Mouse (Mus musculus) embryonic facial prominence, embryonic 14.5 days (tissue): Measurements from ENCODE around the gene Fam71e1. TPM values are rescaled to one million over a fixed set of nuclear protein-coding genes. Genes with fewer than 3 reads are reported as not detected.

Experiments used
- ATAC-seq: fragments of 200-750 bp; cut with Nextera tagmentation; 2 replicates; pipeline ENCODE4 v1.8.0; 2017; ENCODE audit warnings: low read depth, moderate number of reproducible peaks, moderate TSS enrichment
- DNase-seq: peaks from one replicate; pipeline ENCODE4 v3.0.0-alpha.2; 2015; ENCODE audit warnings: low spot score
- H3K27ac ChIP-seq: fragments of 300-500 bp; sonication (generic); replicated peaks from 2 replicates; pipeline ENCODE4 v1.5.1; 2014; ENCODE audit warnings: low read depth, mild to moderate bottlenecking, low read length, moderate library complexity
- H3K27me3 ChIP-seq: fragments of 300-500 bp; sonication (generic); replicated peaks from 2 replicates; pipeline ENCODE4 v1.6.1; 2014; ENCODE audit warnings: low read length; ENCODE audit not compliant: control insufficient read depth, insufficient read depth
- H3K36me3 ChIP-seq: fragments of 300-500 bp; sonication (generic); 2 replicates; pipeline ENCODE4 v1.6.1; 2014; ENCODE audit warnings: low read length, mixed read lengths; ENCODE audit not compliant: control insufficient read depth, insufficient read depth
- H3K4me1 ChIP-seq: fragments of 300-500 bp; sonication (generic); 2 replicates; pipeline ENCODE4 v1.6.1; 2014; ENCODE audit warnings: antibody characterized with exemption, low read length; ENCODE audit not compliant: control insufficient read depth, insufficient read depth
- H3K4me2 ChIP-seq: fragments of 300-500 bp; sonication (generic); 2 replicates; pipeline ENCODE4 v1.6.1; 2014; ENCODE audit warnings: low read depth, mild to moderate bottlenecking, low read length, moderate library complexity, mixed read lengths
- H3K4me3 ChIP-seq: fragments of 300-500 bp; sonication (generic); 2 replicates; pipeline ENCODE4 v1.5.1; 2014; ENCODE audit warnings: low read depth, mild to moderate bottlenecking, low read length
- H3K9ac ChIP-seq: fragments of 300-500 bp; sonication (generic); 2 replicates; pipeline ENCODE4 v1.6.1; 2014; ENCODE audit warnings: low read depth, mild to moderate bottlenecking, low read length, moderate library complexity, mixed read lengths
- H3K9me3 ChIP-seq: fragments of 300-500 bp; sonication (generic); 2 replicates; pipeline ENCODE4 v1.6.1; 2016; ENCODE audit warnings: low read length; ENCODE audit not compliant: control insufficient read depth
- WGBS: fragments of 180-500 bp; shearing (Covaris S2); extraction: QIAGEN DNeasy Blood & Tissue Kit; methylation state at CpG from one replicate; pipeline ENCODE4 v1.1.7; 2014; 5-methylcytosine and 5-hydroxymethylcytosine counted together
- polyA plus RNA-seq: library from polyadenylated mRNA; unstranded; fragments of >200 nt; fragmentation: Nextera tagmentation; extraction: Ambion mirVana; gene quantifications from 2 replicates; pipeline ENCODE4 v1.2.1, GENCODE M21; 2014

The Fam71e1 gene
- polyA plus RNA-seq, 1 experiment from 2014 or later: 5.4 TPM

DNA sequence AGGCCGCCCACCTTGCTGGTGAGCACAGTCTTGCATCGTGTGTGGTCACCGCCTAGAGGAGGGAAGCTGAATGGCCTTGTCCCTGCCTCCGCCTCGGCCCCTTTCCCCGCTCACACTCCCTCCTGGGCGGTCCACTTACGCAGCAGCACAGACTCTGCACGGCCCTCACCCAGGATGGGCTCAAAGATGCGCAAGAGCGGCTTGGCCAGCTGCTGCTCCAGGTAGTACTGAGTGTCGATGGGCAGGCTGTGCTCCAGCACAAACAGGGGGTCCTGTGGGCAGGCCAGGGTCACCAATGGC lies 37.3 kb downstream of the Fam71e1 start:
- DNase-seq (no peak), ATAC-seq (no peak)
- Histone ChIP-seq H3K4me1 (no peaks in the 10 kb centered on the region), H3K36me3 (peaks cover 59% of the 10 kb centered on the region), H3K27ac (no peak overlapping the region), H3K9me3 (no peaks in the 10 kb centered on the region), H3K27me3 (peaks cover 3% of the 10 kb centered on the region; the same call in 1 of the 2 replicates), H3K4me2 (no peak overlapping the region), H3K9ac (no peak overlapping the region), H3K4me3 (no peak overlapping the region)
- WGBS: 82% methylated on average over 12 of the region's 12 CpGs

DNA sequence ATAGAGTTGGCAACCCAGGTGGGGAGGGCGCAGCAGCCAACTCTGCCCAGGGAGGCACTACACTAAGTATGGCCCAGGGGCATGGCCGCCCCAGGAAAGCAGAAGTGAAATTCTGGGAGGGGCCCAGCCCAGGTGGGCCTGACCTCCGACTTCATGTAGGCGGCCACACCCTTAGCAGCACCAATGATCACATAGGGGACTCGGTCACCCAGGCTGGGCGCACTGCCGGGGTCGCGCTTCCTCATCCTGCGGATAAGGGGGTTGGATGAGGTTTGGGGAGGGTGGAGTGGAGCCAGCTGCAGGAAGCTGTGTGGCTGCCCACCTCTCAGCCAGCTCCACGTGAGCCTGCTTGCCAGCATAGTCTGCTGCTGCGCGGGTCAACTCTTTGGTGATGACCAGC lies 37.9 kb downstream of the Fam71e1 start:
- ATAC-seq: no peak

DNA sequence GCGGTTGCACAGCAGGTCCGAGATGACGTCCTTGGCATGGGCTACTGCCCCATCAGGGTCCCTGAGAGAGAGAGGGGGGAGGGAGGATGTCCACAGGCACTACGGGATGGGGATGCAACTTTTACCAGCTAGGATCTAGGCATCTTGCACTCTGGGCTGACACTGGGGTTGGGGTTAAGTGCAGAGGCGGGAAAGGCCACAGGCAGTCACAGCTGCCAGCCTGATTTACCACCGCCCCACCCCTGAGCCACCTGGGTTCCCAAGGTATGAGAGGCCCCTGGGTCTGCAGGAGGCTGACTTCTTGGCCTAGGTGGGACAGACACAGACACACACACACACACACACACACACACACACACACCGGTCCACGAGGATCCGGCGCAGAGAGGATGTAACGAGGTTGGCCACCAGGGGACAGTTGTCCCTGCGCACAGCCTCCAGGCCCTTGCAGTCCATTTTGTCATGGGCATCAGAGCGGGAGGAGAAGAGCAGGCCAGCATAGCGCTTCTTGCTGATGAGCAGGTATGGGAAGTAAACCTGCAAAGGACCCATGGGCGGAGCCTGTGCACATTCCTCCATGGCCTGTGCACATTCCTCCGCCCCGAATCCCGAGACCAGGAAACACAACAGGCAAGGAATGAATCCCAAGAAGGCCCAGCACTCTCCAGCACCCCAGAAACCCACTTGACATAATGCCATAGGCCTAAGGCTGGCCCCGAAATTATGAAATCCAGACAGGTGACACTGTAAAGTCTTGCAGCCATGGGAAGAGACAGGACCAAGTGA lies 38.5 kb downstream of the Fam71e1 start:
- H3K4me1 ChIP-seq: no peaks in the 10 kb centered on the region
- H3K9ac ChIP-seq: no peak overlapping the region
- no peak overlapping the region for H3K4me2 ChIP-seq
- H3K4me3 ChIP-seq: no peak overlapping the region
- DNase-seq (no peak), ATAC-seq (no peak)
- H3K27ac ChIP-seq: no peak overlapping the region
- peaks cover 70% of the 10 kb centered on the region for H3K36me3 ChIP-seq
- no peaks in the 10 kb centered on the region for H3K27me3 ChIP-seq
- WGBS: 88% methylated on average over 18 of the region's 19 CpGs
- H3K9me3 ChIP-seq: no peaks in the 10 kb centered on the region

More for the DNA sequence above, 37.9 kb downstream of the Fam71e1 start:
- peaks cover 64% of the 10 kb centered on the region for H3K36me3 ChIP-seq
- no peaks in the 10 kb centered on the region for H3K4me1 ChIP-seq
- no peak for DNase-seq
- H3K9ac ChIP-seq: no peak overlapping the region
- H3K27me3 ChIP-seq: no peaks in the 10 kb centered on the region
- H3K27ac ChIP-seq: no peak overlapping the region
- whole genome bisulfite sequencing: 86% methylated on average over 13 of the region's 13 CpGs
- H3K9me3 ChIP-seq: no peaks in the 10 kb centered on the region
- no peak overlapping the region for H3K4me2 ChIP-seq
- no peak overlapping the region for H3K4me3 ChIP-seq

DNA sequence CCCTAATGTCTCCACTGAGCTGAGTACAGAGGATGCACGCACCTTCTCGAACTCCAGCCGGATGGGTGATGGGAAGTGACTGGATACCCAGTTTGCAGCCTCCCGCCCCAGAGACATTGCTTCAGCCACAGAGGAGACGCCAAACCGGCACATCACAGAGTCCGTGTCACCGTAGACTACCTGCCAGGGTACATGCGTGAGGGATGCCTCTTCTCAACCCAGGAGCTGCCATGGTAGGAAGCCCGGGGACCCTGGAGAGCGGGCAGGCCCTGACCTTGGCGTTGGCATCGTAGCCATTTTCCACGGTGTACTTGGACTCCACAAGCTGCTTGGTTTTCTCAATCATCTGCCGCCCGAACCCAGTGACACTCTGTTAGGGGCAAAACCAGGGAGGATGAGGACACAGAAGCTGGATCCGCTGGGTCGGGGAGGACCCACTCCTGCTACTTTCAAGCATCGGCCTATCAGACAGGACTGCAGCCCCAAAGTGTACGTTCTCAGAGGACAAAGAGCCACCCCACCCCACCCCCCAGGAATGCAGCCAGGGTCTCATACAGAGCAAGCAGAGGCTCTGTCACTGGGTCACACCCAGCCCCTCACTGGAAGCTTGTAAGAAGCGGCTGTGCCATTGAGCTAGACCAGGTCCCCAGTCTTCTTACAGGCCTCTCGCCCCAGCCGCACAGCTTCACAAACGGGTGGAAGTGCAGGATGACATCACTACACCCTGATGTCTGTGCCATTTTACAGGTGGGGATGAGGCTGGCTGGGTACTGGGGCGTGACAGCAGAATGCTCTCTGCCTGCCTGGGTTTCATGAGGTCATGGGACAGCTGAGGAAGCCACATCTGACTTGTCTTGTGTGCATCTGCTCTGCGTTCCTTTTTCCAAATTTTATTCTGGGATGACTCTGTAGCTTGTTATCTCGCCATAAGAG lies 39.5 kb downstream of the Fam71e1 start:
- WGBS: 91% methylated on average over 26 of the region's 27 CpGs
- H3K4me2 ChIP-seq: no peak overlapping the region
- no peak overlapping the region for H3K9ac ChIP-seq
- H3K4me3 ChIP-seq: no peak overlapping the region
- ATAC-seq: no peak
- H3K27me3 ChIP-seq: no peaks in the 10 kb centered on the region
- no peak for DNase-seq
- H3K27ac ChIP-seq: no peak overlapping the region
- no peaks in the 10 kb centered on the region for H3K4me1 ChIP-seq
- H3K36me3 ChIP-seq: peaks cover 81% of the 10 kb centered on the region
- H3K9me3 ChIP-seq: no peaks in the 10 kb centered on the region

DNA sequence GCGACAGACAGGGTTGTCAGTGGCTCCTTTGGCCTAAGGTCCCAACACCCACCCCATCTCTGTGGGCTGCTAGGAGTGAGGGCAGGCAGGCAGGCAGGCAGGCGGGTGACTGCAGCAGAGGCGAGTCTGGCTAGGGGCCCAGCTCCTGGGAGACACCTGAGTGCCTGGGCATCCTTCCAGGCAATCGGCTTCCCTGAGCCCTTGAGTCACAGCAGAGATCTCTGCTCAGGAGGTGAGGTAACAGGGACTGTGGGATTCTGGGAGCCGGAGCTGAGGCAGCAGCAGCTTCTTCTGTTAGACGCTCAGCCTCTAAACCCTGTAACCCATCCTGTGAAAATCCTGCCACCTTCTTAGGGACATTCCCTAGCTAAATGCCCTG lies 40.2 kb downstream of the Fam71e1 start:
- H3K9me3 ChIP-seq: no peaks in the 10 kb centered on the region
- H3K9ac ChIP-seq: 0 out of 2 replicates have a peak overlapping the region, but pooled peaks have one; percentile 6
- peaks cover 87% of the 10 kb centered on the region for H3K36me3 ChIP-seq
- no peak overlapping the region for H3K4me3 ChIP-seq
- H3K4me2 ChIP-seq: no peak overlapping the region
- no peak overlapping the region for H3K27ac ChIP-seq
- no peak for ATAC-seq
- no peaks in the 10 kb centered on the region for H3K27me3 ChIP-seq
- no peak for DNase-seq
- WGBS: 73% methylated on average over 6 of the region's 6 CpGs
- H3K4me1 ChIP-seq: no peaks in the 10 kb centered on the region

DNA sequence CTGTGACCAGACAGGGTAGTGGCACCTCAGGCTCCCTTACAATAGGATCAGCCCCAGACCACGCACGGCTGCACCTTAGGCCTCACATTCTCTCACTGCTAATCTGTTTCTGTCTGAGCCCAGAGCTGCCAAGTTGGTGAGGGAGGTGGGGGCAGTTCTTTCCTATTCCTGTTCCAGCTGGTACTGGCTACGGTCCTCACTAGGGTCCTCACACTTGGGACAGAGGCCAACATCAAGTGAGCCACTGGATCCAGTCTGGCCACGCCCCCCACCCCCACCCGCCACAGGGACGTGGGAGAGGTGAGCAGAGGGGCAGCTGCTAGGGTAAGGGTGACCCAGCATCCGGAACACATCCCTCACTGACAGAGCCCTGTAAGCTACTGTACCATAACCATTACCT lies 40.6 kb downstream of the Fam71e1 start:
- H3K4me3 ChIP-seq: no peak overlapping the region
- WGBS: 82% methylated on average over 7 of the region's 7 CpGs
- H3K9ac ChIP-seq: 0 out of 2 replicates have a peak overlapping the region, but pooled peaks have one; percentile 6
- ATAC-seq: no peak
- H3K4me1 ChIP-seq: no peaks in the 10 kb centered on the region
- DNase-seq: no peak
- H3K36me3 ChIP-seq: peaks cover 92% of the 10 kb centered on the region
- H3K4me2 ChIP-seq: no peak overlapping the region
- H3K27ac ChIP-seq: no peak overlapping the region
- H3K27me3 ChIP-seq: no peaks in the 10 kb centered on the region
- H3K9me3 ChIP-seq: no peaks in the 10 kb centered on the region

DNA sequence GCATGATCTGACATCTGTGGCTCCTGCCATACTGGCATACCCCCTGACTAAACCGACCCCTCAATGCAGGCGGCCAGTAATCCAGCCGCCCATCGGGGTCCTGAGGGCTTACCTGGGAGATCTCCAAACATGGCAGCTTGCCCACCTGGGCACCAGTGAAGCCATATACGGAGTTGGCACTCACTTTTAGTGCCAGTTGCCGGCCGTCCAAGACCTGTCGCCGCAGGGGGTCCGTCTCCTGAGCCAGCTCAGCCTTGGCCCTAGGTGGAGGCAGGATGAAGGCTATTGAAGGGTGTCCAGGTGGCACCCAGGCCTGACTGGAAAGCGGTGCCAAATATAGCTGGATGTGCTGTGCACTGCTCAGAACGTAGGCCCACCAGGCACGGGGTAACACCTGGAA lies 41.1 kb downstream of the Fam71e1 start:
- no peaks in the 10 kb centered on the region for H3K27me3 ChIP-seq
- no peak for DNase-seq
- 89% methylated on average over 12 of the region's 13 CpGs for WGBS
- H3K4me1 ChIP-seq: no peaks in the 10 kb centered on the region
- no peak overlapping the region for H3K4me2 ChIP-seq
- H3K9me3 ChIP-seq: no peaks in the 10 kb centered on the region
- H3K27ac ChIP-seq: no peak overlapping the region
- H3K36me3 ChIP-seq: peaks cover 97% of the 10 kb centered on the region
- no peak for ATAC-seq
- no peak overlapping the region for H3K9ac ChIP-seq
- no peak overlapping the region for H3K4me3 ChIP-seq

DNA sequence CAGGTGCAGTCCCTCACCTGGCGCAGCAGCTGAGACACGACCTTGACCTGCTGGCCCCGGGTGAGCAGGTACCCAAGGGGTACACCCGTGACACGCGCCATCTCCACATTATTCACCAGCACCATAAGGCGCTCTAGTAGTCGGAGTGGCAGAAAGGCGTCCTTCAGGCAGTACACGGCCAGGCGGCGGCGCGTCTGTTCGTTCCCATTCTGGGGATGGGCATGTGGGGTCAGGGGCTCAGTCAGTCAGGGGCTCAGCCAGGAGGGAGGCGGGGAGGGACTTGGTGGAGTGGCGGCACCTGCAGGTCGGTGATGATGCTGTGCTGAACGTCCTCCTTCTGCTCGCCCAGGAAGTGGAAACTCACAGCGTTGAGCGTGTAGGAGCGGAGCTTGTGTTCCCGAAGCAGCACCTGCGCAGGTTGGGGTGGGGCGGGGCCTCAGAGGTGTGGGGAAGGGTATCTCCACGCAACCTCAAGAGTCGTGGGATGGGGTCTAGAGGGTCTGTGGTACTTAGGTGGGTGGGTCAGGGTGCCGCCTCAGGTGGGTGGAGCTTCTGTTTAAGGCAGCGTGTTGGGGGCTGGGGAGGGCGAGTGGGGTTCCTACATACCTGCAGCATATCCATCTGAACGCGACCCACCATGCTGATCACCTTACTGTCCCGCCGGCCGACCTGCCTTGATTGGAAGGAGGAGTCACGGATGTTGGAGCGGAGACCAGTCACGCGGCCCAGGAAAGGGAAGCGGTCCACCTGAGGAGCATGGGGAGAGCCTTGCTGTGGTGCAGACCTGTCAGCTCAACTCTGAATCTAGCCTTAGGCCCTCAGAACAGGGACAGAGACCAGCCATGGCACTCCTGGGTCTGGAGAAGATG lies 42.6 kb downstream of the Fam71e1 start:
- H3K27ac ChIP-seq: no peak overlapping the region
- H3K27me3 ChIP-seq: no peaks in the 10 kb centered on the region
- H3K9ac ChIP-seq: no peak overlapping the region
- ATAC-seq (no peak), DNase-seq (no peak)
- H3K36me3 ChIP-seq: peaks cover 92% of the 10 kb centered on the region
- H3K9me3 ChIP-seq: no peaks in the 10 kb centered on the region
- H3K4me3 ChIP-seq: no peak overlapping the region
- WGBS: 92% methylated on average over 41 of the region's 41 CpGs
- no peaks in the 10 kb centered on the region for H3K4me1 ChIP-seq
- no peak overlapping the region for H3K4me2 ChIP-seq
